Mouse (Mus musculus): ENCODE results near the gene Dgat2.

Dgat2 gene

DNA sequence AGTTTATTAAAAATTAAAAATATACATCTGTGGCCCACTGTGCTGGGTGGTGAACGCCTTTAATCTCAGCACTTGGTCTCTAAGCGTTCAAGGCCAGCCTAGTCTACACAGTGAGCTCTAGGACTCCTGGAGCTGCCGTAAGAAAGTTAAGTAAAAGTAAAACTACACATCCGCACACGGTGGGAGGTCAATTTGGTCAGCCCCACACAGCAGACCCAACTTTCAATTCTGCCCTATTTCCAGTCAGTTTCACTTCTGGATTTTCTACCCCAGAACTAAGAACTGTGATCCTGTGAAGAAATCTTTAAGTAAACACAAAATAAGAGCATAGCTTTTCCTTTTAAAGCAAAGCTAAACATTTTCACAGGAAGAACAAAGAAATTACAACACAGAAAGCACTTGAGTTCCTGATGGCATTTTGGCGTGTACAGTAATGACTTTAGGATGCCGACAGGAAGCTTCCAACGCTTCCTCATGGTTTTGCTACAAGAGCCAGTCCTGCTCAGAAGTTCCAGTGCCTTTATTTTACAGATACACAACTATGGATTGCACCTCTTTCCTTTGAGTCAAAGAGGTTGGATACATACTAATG, 48.6 kb downstream of the Dgat2 start:
- no peak for DNase-seq

DNA sequence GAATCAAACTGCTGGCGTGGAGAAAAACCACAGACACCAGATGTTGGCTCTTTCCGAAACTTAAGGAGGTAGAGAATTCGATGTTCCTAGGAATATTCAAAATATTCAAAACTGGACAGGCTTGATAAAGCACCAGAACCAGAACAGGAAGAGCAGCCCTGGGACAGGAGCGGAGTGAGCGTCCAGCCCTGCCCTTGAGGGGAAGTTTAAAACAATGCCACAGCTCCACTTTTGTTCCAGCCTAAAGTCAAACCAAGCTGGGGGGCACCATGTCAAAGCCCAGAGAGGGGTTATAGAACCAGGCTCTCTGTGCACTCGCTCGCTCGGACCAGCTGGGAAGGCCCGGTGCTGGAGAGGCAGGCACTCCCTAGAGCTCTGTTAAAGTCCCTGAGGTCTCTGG, 49.9 kb downstream of the Dgat2 start:
- DNase-seq, result peak; percentile 31

DNA sequence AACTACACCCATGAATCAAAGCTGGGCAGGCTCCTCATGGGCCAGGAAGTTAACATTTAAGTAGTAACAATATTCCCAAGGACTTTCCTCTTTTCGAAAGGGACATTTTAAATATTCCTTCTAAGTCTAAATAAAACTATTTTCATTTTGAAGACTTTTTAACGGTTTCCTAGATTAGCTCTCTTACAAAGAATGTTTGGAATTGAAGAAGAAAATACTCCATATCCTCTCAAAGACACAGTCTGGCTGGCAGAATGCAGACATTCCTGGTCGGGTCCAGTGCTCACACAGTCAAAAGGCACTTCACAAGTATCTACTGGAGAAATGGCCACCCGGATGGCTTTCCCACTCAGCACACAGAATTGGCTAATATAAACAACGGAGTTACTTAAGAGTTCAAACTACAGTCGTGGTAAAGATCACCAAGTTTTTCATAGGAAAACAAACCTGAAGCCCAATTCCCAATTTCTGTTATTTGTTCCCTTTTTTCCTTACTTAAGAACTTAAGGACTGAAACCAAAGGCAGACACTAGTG, 50.6 kb downstream of the Dgat2 start:
- peak; percentile 37 for DNase-seq

- no peak for DNase-seq
Observed at GRCm38 (mm10) chr7:99128965-99129364, 53.6 kb downstream of the Dgat2 start.

DNA sequence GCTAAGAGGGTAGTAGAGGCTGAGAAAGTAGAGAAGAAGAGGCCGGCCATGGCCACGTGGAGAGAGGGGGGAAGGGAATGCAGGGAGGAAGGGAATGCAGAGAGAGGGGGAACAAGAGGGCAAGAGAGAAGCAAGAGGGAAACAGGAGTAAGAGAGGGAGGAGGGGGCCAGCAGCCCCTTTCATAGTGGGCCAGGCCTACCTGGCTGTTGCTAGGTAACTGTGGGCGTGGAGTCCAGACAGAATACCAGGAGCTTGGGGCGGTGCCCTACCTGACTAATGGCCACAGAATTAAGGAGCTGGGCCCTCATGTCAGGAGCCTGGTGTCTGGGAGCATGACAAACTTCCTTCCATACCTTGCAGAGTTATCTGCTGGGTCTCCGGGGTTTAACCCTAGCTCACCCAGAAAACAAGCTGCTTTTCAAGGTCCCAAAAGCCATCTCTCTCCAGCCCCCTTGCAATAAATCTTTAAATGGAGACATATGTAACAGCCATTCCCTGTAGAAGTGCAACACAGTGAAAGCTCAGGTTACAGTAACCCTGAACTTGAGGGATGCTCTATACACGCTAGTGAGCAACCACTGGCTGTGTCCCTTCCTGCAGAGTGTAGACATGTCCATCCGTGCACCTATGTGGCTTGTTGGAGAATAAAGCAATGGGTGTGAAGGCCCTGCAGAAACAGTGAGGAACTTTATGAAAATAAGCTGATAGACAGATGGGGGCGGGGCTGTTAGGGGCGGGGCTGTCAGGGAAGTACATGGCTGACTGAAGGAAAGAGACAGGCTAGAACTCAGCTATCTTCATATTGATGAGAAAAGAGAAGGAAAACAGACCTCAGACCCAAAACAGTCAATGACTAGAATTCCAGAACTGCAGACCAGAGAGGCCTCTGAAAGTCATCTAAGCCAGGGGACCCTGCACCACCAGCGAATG, 54.2 kb downstream of the Dgat2 start:
- DNase-seq, result peak; percentile 35

GRCm38 (mm10) chr7:99126057-99126456, 56.5 kb downstream of the Dgat2 start:
- DNase-seq, result peak; percentile 39

- no peak for DNase-seq
Observed at GRCm38 (mm10) chr7:99122651-99123050, 59.9 kb downstream of the Dgat2 start.

DNA sequence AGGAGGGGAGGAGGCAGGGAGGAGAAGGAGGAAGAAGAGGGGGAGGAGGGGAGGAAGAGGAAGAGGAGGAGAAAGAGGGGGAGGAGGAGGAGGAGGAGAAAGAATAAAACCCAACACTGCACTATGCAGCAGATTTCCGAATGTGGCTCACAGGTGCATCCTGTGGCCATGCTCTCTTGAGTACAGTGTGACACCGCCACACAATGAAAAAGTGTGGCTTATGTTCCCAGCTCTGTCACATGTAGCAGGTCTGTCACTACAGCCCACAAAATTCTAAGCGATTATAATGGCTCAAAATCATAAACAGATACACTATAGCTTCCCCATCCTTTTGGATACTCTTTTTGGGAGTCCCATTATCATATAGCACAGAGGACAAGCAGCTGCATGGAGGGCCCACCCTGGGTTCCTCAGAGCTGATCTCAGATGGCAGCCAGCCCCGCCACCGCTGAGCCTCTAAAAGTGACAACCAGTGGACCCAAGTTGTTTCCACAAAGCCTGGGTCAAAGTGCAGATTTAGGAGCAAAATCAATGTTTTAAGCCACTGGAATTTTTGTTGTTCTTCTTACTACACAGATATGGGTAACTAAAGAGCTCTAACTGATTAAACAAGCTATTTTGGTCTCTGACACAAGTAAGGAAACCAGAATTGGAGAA, 61.5 kb downstream of the Dgat2 start:
- no peak for DNase-seq

- DNase-seq, result no peak
Observed at GRCm38 (mm10) chr7:99120082-99120481, 62.4 kb downstream of the Dgat2 start.

- DNase-seq, result no peak
Observed at GRCm38 (mm10) chr7:99116781-99117180, 65.7 kb downstream of the Dgat2 start.

- DNase-seq, result no peak
Observed at GRCm38 (mm10) chr7:99114006-99114726, 68.4 kb downstream of the Dgat2 start.

GRCm38 (mm10) chr7:99107566-99107965, 75.0 kb downstream of the Dgat2 start:
- DNase-seq, result no peak

DNA sequence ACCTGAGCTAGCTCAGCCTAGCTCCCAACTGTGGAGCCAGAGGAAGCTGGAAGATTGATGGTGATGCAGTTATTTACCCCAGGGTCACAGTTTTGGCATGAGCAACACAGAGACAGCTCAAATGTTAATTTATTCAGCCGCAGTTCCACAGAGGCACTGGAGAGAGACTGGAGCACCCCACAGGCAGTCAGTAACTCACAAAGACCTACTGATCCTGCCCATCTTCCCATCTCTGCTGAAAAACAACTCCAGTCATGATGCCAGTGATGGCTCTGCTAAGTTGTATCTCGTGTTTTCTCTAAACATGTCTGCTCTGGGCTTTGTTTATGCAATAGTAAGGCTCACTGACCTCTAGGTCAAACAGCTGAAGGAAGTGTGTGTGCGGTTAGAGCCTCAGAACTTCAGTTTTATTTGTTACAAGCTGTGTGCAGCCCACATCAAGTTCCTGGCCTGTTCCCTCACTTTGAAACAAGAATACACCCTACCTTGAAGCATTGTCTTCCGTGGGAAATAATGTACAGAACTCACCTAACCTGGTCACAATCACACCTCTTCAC, 75.7 kb downstream of the Dgat2 start:
- no peak for DNase-seq
